Mouse (Mus musculus) heart, embryonic 12.5 days (tissue): ENCODE results near the gene Spag4. TPM values are rescaled to one million over a fixed set of nuclear protein-coding genes. Genes with fewer than 3 reads are reported as not detected.
A peak's percentile ranks its signal among the peaks of the same experiment; 100 is the strongest.
"Not testable (repeated sequence)": the region's sequence is repeated elsewhere in the genome, so short reads cannot be mapped to it uniquely, and the experiment has no call there.

ENCODE experiments used
- ATAC-seq: fragments of 200-750 bp; cut with Nextera tagmentation; 2 replicates; pipeline ENCODE4 v1.8.0; 2017; ENCODE audit warnings: moderate TSS enrichment, moderate library complexity; ENCODE audit not compliant: insufficient number of reproducible peaks, low FRiP score
- H3K27ac ChIP-seq: fragments of 300-500 bp; sonication (generic); 2 replicates; pipeline ENCODE4 v1.5.1; 2016; ENCODE audit warnings: mild to moderate bottlenecking, moderate library complexity; ENCODE audit not compliant: poor library complexity, severe bottlenecking
- H3K27me3 ChIP-seq: fragments of 300-500 bp; sonication (generic); replicated peaks from 2 replicates; pipeline ENCODE4 v1.6.1; 2016; ENCODE audit warnings: mild to moderate bottlenecking, moderate library complexity
- H3K36me3 ChIP-seq: fragments of 300-500 bp; sonication (generic); 2 replicates; pipeline ENCODE4 v1.6.1; 2016; ENCODE audit warnings: mild to moderate bottlenecking, moderate library complexity
- H3K4me1 ChIP-seq: fragments of 300-500 bp; sonication (generic); replicated peaks from 2 replicates; pipeline ENCODE4 v1.6.1; 2016; ENCODE audit warnings: mild to moderate bottlenecking
- H3K4me2 ChIP-seq: fragments of 300-500 bp; sonication (generic); 2 replicates; pipeline ENCODE4 v1.6.1; 2016; ENCODE audit warnings: mild to moderate bottlenecking, moderate library complexity
- H3K4me3 ChIP-seq: fragments of 300-500 bp; sonication (generic); 2 replicates; pipeline ENCODE4 v1.5.1; 2016; ENCODE audit warnings: mild to moderate bottlenecking
- H3K9ac ChIP-seq: fragments of 300-500 bp; sonication (generic); 2 replicates; pipeline ENCODE4 v1.6.1; 2016; ENCODE audit warnings: mild to moderate bottlenecking, moderate library complexity
- H3K9me3 ChIP-seq: fragments of 300-500 bp; sonication (generic); replicated peaks from 2 replicates; pipeline ENCODE4 v1.6.1; 2016; ENCODE audit warnings: mild to moderate bottlenecking, moderate library complexity
- WGBS: fragments of 180-500 bp; shearing (Covaris S2); methylation state at CpG from one replicate; pipeline ENCODE4 v1.1.7; 2016; 5-methylcytosine and 5-hydroxymethylcytosine counted together
- polyA plus RNA-seq: library from polyadenylated mRNA; unstranded; fragments of >200 nt; fragmentation: Nextera tagmentation; extraction: Ambion mirVana; gene quantifications from 2 replicates; pipeline ENCODE4 v1.2.1, GENCODE M21; 2016

Spag4 gene
- polyA plus RNA-seq, 1 experiment from 2014 or later: 3.3 TPM

GRCm38 (mm10) chr2:156110627-156111357 lies 45.8 kb downstream of the Spag4 start:
- Histone ChIP-seq H3K27me3 (no peaks in the 10 kb centered on the region), H3K36me3 (no peaks in the 10 kb centered on the region), H3K9ac (peak overlapping the region; percentile 98), H3K4me3 (peak overlapping the region; percentile 92), H3K27ac (peak overlapping the region; percentile 93), H3K9me3 (no peaks in the 10 kb centered on the region), H3K4me2 (peak overlapping the region; percentile 82), H3K4me1 (peaks cover 6% of the 10 kb centered on the region)
- under 1% methylated on average over 16 of the region's 16 CpGs for WGBS
- peak; percentile 68 for ATAC-seq

DNA sequence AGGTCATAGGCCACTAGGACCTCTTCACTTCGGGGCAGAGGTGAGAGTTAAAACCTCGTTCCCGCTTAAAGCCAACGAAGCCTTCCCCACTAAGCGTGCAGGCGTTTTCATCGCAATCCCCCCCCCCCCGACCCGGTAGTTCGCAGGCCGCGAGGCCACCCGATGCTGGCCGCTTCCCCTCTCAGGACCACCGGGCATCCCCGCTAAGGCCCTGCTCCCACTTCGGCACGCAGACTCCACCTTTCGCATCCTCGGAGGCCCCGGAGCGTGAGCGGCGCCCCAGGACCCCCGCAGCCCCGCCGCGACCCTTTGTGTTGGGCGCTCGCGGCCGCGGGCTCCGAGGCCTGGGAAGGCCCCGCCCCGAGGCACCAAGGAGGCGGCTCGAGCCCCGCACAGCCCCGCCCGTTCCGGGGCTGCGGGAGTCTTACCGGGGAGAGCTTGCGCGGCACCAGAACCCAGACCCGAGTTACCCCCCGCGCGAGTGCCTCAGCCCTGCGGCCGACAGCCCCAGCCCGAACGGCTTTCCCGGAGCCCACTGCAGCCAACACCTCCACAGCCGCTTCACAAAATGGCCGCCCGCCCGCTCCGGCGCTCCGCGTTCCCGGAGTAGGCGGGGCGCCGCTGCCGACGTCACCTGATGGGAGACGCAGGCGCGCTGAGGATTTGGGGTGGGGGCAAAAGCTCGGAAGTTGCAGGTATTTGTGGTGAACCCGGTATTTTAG lies 46.5 kb downstream of the Spag4 start, which contains the start of the genes Cpne1 and Rbm12:
TSS of gene Cpne1 (minus strand) at position 608 of the 722 bp plus-strand sequence.
TSS of gene Rbm12 (minus strand) at position 621 of the 722 bp plus-strand sequence.
- Histone ChIP-seq H3K9ac (peak within 1 kb of the TSS; percentile 98), H3K27ac (peak within 1 kb of the TSS; percentile 93), H3K4me3 (peak within 1 kb of the TSS; percentile 92), H3K36me3 (no peaks in the 10 kb centered on the region), H3K4me1 (peaks cover 6% of the 10 kb centered on the region), H3K9me3 (no peaks in the 10 kb centered on the region), H3K4me2 (peak within 1 kb of the TSS; percentile 82), H3K27me3 (no peaks in the 10 kb centered on the region)
- under 1% methylated on average over 74 of the region's 74 CpGs for WGBS
- peak; percentile 94 for ATAC-seq

- 23% methylated on average over 5 of the region's 5 CpGs for WGBS
- ATAC-seq, H3K27me3 ChIP-seq, H3K36me3 ChIP-seq, H3K9me3 ChIP-seq, H3K4me1 ChIP-seq: not testable (repeated sequence)
- peak overlapping the region; percentile 92 for H3K4me3 ChIP-seq
- H3K27ac ChIP-seq: peak overlapping the region; percentile 93
- H3K4me2 ChIP-seq: peak overlapping the region; percentile 82
- H3K9ac ChIP-seq: peak overlapping the region; percentile 98
These were observed 47.1 kb downstream of the Spag4 start for GRCm38 (mm10) chr2:156112080-156112423.

GRCm38 (mm10) chr2:156119566-156119965 lies 54.6 kb downstream of the Spag4 start:
- peaks cover 18% of the 10 kb centered on the region for H3K36me3 ChIP-seq
- H3K9me3 ChIP-seq: peaks cover 4% of the 10 kb centered on the region; the same call in 1 of the 2 replicates
- no peak overlapping the region for H3K4me2 ChIP-seq
- ATAC-seq: no peak
- no peaks in the 10 kb centered on the region for H3K27me3 ChIP-seq
- no peak overlapping the region for H3K27ac ChIP-seq
- H3K4me3 ChIP-seq: no peak overlapping the region
- no peak overlapping the region for H3K9ac ChIP-seq
- no peaks in the 10 kb centered on the region for H3K4me1 ChIP-seq

Other genes starting within 250 kb of the Spag4 start
- 8.9 and 9.4 TPM in 2 replicates for gene BC029722, start 245.7 kb upstream of the Spag4 start, polyA plus RNA-seq
- 110 and 116 TPM in 2 replicates for gene Eif6, start 238.2 kb upstream of the Spag4 start, polyA plus RNA-seq
- gene Fam83c, start 230.3 kb upstream of the Spag4 start, polyA plus RNA-seq: 0.06 and 0.15 TPM in 2 replicates
- gene Uqcc1, start 134.9 kb upstream of the Spag4 start, polyA plus RNA-seq: 96.6 and 110 TPM in 2 replicates
- not detected in 2 replicates for gene Gm15557, start 124.4 kb upstream of the Spag4 start, polyA plus RNA-seq
- 0.36 and 0.42 TPM in 2 replicates for gene Gdf5, start 119.8 kb upstream of the Spag4 start, polyA plus RNA-seq
- 10.7 and 13.0 TPM in 2 replicates for gene Cep250, start 108.7 kb upstream of the Spag4 start, polyA plus RNA-seq
- gene 6430550D23Rik, start 57.2 kb upstream of the Spag4 start, polyA plus RNA-seq: 0.93 and 1.1 TPM in 2 replicates
- 137 and 142 TPM in 2 replicates for gene Ergic3, start 57.1 kb upstream of the Spag4 start, polyA plus RNA-seq
- not detected in 2 replicates for gene Fer1l4, start 12.2 kb upstream of the Spag4 start, polyA plus RNA-seq
- 30.0 and 31.0 TPM in 2 replicates for gene Cpne1, start 46.8 kb downstream of the Spag4 start, polyA plus RNA-seq
- gene Rbm12, start 46.8 kb downstream of the Spag4 start, polyA plus RNA-seq: 26.2 and 26.9 TPM in 2 replicates
- gene Gm28036, start 61.9 kb downstream of the Spag4 start, polyA plus RNA-seq: 19.1 and 21.0 TPM in 2 replicates
- 451 and 494 TPM in 2 replicates for gene Romo1, start 78.9 kb downstream of the Spag4 start, polyA plus RNA-seq
- 55.5 and 55.8 TPM in 2 replicates for gene Nfs1, start 79.0 kb downstream of the Spag4 start, polyA plus RNA-seq
- gene Rbm39, start 115.1 kb downstream of the Spag4 start, polyA plus RNA-seq: 434 and 459 TPM in 2 replicates
- 52.5 and 54.5 TPM in 2 replicates for gene Phf20, start 131.3 kb downstream of the Spag4 start, polyA plus RNA-seq
- 2.9 and 3.3 TPM in 2 replicates for gene Cnbd2, start 247.1 kb downstream of the Spag4 start, polyA plus RNA-seq
- 77.2 and 79.9 TPM in 2 replicates for gene Scand1, start 247.5 kb downstream of the Spag4 start, polyA plus RNA-seq